Mouse (Mus musculus): ENCODE measurements at regions not wholly inside any gene's neighbourhood (a gene's known extent, or its start where the extent isn't known, plus 50 kb on each side); places are given as distances from the start of the nearest gene placed in this dataset.

DNA sequence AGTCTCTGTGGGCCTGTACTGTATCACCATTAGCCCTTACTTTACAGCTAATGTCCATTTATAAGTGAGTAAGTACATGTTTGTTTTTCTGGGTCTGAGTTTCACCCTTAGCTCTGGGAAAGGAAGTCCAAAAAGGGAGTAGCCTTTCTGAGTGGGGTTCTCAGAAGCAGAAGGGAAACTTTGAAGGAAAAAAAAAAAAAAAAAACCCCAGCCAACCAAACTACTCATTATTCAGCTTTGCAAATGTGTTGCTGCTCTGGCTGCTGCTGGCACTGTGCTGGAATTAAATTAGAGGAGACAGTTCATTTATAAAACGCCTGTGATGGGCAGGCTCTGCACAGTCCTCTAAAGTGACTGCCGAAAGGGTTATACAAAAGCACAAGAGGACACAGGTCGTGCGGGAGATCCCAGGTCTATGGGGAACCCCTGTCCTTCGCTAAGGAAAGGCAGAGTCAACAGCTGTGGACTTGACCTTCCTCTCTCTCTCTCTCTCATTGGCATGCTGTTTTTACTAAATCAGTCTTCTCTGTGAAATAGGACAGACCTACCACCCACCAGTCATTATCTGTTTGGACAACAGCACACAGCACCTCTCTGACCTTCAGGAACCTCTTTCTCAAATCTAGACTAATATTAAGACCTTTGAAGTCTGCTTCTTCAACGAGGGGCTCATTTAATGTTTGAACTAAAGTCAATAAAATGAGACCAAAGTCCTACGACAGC is 165.4 kb downstream of the Cd47 start:
- in situ Hi-C loops (cut with MboI) = no loop called here

DNA sequence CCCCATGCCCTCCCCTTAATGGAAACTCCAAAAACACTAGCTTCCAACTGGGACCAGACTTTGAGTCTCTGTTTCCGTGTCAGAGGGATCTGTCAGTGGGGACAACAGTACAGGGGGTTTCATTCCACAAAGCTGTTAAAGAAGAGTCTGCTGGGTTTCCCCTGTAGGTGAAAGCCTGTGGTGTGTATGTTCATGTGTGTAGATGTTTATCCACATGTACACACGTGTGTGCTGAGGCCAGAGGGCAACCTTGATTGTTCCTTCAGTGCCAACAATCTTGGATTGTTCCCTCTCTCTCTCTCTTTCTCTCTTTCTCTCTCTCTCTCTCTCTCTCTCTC is 165.9 kb downstream of the Cd47 start:
- in situ Hi-C loops (cut with MboI) = no loop called here

DNA sequence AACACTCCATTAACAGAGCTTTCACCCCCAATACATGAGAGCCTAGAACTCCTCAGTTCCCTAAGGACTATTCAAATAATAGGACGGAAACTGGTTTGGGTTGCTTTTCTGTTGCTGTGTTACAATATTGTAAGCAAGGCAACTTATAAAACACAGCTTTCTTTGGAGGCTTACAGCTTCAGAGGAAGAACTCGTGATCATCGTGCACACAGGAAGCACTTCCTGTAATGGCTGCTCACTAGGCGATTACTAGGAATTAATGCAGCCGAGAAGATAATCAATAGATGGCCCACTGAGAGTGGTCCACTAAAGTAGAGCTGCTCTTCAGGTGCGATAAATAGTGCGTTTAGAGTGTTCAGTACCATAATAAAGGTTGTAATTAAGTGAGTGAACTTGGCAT is 166.8 kb downstream of the Cd47 start:
- in situ Hi-C loops (cut with MboI) = no loop called here

DNA sequence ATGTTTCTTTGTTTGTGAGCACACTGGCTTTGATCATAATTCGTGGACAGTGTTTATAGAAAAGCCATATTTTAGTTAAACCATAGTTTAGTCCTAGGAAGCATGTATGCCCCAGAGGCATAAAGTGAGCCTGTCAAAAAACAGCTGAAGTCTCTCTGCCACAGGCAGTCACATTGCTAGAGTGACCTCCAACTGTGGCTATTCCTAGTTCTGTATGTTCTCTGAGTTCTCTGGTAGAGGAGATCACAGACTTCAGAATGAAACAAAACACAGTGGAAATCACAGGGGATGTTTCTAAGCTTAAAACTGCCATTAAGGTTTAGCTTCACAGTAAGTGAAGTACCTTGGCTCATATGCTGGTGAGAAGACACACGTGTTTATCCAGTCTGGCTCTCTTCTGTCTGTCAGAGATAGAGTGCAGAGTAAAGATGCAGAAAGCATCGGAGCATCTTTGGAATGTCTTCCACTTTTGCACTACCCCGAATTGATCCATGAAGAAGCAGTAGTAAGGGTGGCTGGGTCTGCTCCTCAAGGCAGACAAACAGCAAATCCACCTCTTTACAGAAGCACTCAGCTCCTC is 168.0 kb downstream of the Cd47 start:
- in situ Hi-C loops (cut with MboI) = no loop called here

DNA sequence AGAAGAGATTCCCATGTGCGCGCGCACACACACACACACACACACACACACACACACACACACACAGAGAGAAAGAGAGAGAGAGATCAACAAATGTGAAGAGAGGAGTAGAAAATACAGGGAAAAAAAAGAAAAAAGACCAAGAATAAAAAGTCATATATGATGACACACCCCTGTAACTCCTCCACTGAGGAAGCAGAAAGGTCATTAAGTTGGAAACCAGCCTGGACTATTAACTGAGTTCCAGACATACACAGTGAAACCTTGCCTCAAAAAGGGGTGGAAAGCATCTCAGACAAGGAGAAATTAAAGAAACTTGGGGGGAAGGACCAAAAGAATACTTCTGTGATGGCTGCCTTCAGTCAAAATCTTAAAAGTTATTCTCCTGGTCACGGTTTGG is 168.7 kb downstream of the Cd47 start:
- in situ Hi-C loops (cut with MboI) = no loop called here

DNA sequence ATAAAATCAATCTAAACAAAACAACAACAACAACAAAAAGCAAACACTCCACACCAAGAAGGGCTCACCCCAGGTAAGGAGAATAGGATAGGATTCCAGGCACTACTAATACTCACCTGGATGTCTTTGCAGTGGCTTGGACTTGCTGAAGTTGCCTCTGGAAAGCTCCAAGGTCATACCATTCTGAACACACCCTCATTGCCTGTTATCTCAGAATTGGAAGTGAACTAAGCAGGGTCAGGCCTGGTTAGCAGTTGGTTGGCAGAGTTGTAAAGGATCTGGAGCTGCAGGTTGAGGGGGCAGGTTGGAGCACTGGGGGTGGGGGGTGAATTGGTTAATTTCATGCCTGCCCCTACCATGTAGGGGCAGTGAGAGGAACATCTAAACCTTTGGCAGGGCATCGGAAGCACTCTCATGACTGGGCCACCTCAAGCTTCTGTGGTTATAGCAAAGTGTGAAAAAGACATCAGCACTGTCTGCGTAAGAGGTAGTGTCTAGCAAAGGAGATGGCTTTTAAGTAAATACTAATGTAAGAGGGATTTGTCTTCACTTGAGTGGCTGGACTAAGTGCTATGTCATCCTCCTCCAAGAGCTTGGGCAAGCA is 169.5 kb downstream of the Cd47 start:
- in situ Hi-C loops (cut with MboI) = no loop called here

DNA sequence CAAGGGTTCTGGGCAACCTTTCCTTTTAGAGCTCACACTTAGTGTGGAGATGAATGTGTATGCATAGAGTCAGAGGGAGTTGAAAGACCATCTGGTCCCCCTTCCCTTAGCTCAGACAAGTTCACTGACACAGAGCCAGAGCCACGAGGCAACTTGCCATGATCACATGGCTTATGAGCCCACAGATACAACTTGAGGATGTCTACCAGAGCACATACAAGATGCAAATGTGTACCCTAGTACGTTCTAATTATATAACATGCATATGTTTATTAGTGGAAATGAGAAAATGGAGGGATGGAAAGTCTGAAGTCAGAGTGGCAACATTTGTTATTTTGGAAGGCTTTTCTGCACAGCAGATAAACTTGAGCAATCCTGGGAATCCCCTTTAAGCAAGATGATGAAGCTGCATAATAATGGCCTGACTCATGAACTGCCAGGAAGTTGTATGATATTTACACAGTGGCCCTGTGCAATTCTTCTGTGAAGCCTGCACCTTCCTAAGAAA is 170.0 kb downstream of the Cd47 start:
- in situ Hi-C loops (cut with MboI) = no loop called here

DNA sequence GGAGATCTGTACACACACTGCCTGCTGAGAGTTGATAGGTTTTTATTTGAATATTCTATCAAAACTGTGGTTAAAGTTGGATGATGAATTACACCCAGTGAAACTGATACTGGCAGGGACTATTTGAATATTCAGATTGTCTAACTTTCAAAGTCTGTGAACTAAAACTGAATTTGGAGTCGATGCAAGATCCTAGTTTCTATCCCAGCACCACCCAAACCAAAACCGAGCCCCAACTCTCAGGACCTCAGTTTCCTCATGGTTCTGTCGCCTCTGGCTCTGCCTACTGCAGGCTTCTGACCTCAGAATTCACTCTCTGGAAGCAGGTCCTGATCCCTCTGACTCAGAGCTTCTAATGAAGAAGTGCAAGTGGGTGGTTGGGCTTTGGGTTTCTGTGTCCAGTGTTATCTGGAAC is 170.8 kb downstream of the Cd47 start:
- in situ Hi-C loops (cut with MboI) = no loop called here

DNA sequence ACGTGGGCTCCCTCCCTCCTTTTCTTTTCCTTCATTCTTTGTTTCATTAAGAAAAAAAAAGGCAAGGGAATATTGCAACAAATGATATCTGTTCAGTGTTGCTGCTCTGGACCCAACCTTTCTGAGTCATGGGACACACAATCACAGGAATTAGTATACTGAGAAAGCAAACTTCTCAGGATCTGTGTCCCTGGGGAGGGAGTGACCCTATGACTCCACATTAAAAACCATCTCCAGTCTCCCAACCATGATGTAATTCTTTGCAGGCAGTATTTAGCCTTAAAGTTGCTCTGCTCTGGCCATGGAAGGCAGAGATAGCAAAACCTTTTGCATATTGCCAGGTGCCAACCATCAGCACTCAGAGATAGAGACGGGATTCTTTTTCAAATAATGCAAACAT is 176.9 kb downstream of the Cd47 start:
- in situ Hi-C loops (cut with MboI) = no loop called here

DNA sequence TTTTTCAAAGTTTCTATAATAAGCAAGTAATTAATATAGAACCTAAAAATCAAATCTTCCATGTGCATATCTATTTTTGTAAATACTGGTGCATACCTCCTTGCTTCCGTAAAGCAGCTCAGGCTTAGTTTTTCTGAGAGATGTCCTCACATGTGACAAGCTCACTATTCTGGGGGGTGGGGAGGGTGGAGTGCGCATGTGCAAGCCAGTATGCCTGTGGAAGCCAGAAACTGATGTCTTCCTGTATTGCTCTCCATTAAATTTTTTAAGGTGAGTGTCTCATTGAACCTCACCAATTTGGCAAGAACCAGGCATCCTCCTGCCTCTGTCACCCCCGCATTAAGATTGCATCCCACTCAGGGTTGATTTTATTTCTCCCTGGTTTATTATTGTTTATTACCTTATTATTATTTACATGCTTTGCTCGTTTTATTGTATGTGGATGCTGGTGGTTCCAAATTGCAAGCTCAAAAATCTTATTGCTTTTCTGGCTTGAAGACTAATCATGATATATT is 179.2 kb downstream of the Cd47 start:
- in situ Hi-C loops (cut with MboI) = no loop called here

DNA sequence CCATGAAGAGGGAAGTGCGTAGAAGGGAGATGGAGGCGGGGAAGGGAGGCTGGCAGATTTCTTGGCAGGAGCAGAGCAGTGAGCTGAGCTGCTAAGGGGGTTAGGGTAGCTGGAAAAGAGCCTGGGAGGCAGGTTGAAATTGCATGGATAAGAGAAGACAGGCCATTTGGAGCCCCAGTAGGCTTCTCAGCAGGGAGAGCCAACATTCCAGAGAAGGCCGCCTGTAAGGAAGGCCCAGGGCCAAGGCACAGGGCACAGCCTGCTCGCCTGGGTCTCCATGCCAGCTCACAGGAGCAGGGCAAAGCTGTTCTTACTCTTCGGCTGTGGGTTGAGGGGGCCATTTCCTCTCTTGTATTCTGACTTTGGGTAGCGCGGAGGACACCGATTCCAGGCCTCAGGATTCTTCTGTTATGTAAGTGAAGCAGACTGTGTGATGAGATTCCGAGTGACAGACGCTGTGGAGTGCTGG is 179.9 kb downstream of the Cd47 start:
- in situ Hi-C loops (cut with MboI) = no loop called here

DNA sequence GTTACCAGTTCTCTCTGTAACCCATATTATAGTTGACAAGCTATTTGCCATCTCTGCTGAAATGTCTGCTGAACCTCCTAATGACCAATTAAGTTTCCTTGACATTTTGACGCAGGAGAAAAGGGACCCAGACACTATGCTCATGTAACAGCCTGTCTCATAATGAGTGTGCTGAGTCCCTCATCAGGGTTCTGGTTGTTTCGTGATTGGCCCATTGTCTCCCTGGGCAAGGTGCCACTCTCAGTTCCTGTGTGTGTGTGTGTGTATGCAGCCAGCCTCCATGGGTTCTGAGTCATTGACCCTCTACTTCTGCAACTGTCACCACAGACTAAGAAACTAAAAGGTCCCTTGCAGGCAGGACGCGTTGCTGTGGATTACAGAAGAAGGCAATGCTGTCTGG is 181.8 kb downstream of the Cd47 start:
- in situ Hi-C loops (cut with MboI) = no loop called here

DNA sequence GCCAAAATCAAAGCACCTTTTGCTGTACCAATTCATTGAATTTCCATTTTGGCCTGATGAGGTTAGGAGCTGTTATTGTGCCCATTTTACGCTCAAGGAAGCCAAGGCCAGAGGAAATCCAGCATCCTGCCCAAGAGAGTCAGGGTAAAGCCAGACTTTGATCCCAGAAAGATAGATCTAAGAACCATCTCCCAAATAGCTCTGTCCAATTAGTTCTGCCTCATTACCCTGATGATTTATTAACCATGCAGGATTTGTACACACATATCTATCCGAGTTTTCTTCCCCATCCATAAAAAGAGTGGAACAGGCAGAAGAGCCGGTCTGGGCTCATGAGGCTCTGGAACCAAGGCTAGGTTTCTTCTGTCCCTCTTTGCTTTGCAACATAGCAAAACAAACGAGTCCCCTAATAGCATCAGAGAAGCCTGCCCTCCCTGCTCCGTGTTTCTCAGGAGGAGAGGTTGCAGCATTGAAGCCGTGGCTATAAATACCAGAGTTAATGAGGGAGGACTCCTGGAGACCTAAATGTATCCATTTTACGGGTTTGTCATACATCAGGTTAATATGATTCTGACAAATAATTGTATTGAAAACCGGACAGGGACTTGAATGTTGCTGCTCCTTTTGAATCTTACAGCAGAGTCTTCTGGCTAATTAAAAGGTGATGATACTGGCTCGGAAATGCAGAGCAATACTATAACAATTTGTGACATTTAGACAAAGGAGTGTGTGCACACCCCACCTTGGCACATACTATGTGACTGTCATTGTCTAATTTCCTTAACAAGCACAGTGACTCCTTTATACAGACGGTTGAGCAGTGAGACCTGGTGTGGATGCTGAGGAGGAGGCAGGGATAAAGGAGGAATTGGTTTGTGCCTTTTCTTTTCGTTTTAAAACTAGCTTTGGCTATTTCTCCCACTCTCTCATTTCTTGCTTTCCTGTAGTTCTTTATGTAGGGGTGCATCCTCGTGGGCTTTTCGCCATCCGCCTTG is 185.0 kb downstream of the Cd47 start:
- in situ Hi-C loops (cut with MboI) = no loop called here

DNA sequence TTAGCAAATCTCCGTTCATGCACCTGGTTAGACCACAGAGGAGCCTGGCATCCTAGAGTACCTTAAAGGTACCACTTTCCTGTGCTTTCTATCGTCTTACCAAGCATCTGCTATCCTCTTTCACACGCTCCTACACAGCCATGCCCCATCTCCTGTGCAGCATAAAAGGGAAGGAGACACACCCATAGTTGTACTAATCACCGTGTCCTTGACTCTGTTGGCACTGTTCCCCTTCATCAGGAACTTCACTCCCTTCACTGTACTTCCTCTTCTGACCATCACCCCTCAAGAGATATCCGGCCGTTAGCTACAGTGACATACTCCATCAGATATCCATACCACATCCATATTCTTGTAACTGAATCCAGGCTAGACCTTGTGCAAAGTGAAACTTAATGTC is 186.6 kb downstream of the Cd47 start:
- in situ Hi-C loops (cut with MboI) = no loop called here

DNA sequence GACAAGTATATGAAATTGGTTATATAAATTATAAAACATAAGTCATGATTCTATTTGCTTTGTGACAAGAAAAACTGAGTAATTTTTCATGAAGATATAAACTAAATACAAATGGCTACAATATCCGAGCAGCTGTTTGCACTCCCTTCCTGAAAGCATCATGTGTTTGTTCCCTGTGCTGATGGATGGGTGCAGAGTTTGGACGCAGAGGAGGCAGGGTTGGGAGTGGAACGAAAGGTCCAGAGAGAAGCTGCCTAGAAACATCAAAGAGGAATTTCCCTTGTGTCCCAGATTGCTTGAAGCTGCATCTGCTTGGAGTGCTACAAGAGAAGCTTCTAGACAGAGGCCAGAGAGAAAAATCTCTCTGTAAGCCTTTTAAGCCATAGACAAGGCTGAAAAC is 195.5 kb downstream of the Cd47 start:
- in situ Hi-C loops (cut with MboI) = no loop called here

DNA sequence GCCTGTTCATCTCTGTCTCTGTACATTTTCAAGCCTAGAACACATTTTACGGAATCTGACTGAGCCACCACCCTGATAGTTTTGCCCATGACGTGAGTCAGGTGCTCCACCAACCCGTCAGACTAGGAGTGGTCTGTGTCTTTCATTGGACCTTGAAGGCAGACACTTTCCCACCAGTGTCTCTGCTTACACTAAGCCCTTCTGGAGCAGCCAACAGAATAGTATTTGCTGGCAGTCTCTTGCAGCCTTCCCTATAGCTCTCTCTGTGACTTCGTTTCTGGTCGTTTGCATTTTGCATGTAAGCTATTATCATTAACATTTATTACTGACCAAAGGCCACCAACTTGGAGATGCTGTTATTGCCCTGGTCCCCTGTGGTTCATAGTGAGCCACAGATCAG is 196.3 kb downstream of the Cd47 start:
- in situ Hi-C loops (cut with MboI) = no loop called here

DNA sequence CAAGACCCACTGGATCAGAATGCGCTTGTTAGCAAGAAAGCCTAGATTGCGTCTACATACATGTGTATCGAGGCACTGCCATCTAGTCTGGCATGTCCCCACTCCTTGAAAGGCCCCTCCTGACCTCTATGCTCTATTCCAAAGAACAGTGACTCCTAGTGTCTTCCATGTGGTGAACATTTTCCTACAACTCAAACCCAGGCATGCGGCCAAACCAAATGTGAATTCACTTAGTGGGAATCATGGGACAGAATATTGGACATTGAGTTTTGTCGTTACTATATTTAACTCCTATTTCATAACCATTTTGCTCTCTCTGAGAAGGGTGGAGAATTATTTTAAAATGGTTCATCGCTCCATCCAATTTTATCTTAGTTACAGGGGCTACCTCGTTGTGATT is 196.7 kb downstream of the Cd47 start:
- in situ Hi-C loops (cut with MboI) = no loop called here

DNA sequence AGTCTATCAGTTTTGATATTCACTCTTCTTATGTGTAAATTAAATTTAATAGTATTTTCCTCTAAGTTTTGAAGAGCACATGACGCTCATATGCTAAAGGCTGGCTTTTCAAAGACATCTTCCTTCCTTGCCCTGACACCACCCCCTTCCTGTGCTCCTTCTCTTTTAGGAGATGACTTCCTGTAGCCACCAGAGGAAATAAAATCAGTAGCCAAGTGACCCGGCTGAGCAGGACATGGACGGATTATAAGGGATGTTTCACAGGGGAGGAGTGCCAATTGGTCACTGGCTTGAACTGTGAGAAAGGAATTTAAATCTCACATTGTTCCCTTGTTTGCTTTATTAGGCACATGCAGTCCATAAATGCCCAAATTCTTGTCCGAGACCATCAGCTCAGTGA is 200.5 kb downstream of the Cd47 start:
- in situ Hi-C loops (cut with MboI) = no loop called here

DNA sequence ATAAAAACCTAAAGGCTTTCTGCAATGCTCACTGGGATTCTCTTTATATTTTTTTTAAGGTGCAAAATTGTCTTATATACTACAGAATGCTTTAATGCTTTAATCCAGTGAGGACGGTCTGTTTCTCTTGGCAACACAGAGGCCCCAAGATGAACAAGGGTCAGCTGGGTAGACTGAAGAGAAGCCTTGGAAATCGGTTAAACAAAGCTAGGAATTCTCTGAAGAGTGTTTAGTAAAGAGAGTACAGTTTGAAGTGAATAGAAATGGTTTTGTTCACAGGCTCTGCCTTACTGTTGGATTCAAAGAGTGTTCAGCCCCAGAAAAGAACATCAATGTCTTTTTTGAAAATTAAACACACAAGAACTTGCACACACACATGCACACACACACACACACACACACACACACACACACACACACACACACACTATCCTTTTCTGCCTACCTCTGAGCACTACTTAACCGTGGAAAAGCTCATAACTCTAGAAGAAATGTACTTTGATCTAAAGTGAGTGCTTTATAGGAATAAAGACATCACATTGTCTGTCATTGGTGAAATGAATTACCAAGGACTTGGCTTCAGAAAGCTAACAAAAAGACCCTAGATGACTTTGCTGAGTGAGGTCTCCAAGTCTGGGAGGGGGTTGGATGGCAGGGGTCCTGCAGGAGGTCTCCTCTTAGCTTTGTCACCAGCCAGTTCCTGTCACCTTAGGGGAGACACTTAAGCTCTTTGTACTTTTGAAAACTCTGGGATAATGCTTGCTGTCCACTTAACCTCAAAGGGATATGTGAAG is 201.5 kb downstream of the Cd47 start:
- in situ Hi-C loops (cut with MboI) = no loop called here

DNA sequence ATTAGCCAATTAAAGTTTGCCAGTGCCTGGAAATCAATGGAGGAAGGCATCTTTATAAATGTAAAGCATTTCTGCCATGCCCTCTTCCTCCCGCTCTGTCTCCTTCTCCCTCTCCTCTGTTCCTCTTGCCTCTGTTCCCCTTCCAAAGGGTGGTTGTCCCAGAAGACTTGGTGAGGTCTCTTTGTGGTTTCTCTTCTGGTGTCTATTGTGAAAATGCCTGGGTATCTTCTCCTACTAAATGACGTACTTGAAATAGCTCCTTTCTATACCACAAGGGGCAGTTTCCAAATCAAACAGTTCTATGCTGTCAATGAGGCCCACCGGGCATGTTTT is 202.1 kb downstream of the Cd47 start:
- in situ Hi-C loops (cut with MboI) = no loop called here

DNA sequence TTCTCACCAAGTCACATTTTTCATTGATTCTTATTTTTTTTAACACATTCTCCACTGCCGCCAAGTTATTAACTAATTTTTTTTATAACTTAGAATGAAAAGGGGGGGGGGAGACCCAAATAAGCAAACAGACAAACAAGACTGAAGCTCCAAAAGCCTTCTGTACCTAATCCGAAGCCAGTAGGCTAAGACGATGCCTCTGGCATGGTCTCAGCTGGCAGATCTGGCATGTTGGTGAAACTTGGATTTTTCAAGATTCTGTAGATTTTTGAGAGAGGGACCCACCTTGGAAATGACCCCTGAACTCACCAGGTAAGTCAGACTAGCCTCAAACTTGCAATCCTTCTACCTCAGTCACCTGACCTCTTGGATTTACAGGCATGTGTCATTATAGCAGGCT is 208.7 kb downstream of the Cd47 start:
- in situ Hi-C loops (cut with MboI) = no loop called here
